Mouse (Mus musculus) myocyte (in vitro differentiated cells): Measurements from ENCODE around the gene Csnk2b.

Experiments
- CEBPB ChIP-seq: IDR thresholded peaks from 2 replicates; pipeline ENCODE4 v1.6.1; 2011; ENCODE audit warnings: mild to moderate bottlenecking, moderate library complexity; ENCODE audit not compliant: poor library complexity, insufficient read depth, severe bottlenecking
- E2F4 ChIP-seq: IDR thresholded peaks from one replicate; pipeline ENCODE4 v1.6.1; 2011; ENCODE audit warnings: mild to moderate bottlenecking, control low read depth, moderate library complexity; ENCODE audit not compliant: insufficient read depth
- MAX ChIP-seq: IDR thresholded peaks from one replicate; pipeline ENCODE4 v1.6.1; 2011; ENCODE audit warnings: low read depth, mild to moderate bottlenecking, control low read depth
- MYOD1 ChIP-seq, 3 experiments: IDR thresholded peaks; one replicate each; pipeline ENCODE4 v1.6.1; 2011; ENCODE audit warnings: control low read depth in 2 of 3, low read depth in 2 of 3, mild to moderate bottlenecking in 2 of 3, moderate library complexity in 1 of 3; ENCODE audit not compliant: insufficient read length in 2 of 3, control insufficient read depth in 1 of 3
- POLR2A ChIP-seq: IDR thresholded peaks from one replicate; pipeline ENCODE4 v1.6.1; 2011; ENCODE audit warnings: low read depth, mild to moderate bottlenecking, control low read depth, moderate library complexity; ENCODE audit not compliant: insufficient read length
- USF1 ChIP-seq: IDR thresholded peaks from one replicate; pipeline ENCODE4 v1.6.1; 2011; ENCODE audit warnings: low read depth, mild to moderate bottlenecking, control low read depth, moderate library complexity

DNA sequence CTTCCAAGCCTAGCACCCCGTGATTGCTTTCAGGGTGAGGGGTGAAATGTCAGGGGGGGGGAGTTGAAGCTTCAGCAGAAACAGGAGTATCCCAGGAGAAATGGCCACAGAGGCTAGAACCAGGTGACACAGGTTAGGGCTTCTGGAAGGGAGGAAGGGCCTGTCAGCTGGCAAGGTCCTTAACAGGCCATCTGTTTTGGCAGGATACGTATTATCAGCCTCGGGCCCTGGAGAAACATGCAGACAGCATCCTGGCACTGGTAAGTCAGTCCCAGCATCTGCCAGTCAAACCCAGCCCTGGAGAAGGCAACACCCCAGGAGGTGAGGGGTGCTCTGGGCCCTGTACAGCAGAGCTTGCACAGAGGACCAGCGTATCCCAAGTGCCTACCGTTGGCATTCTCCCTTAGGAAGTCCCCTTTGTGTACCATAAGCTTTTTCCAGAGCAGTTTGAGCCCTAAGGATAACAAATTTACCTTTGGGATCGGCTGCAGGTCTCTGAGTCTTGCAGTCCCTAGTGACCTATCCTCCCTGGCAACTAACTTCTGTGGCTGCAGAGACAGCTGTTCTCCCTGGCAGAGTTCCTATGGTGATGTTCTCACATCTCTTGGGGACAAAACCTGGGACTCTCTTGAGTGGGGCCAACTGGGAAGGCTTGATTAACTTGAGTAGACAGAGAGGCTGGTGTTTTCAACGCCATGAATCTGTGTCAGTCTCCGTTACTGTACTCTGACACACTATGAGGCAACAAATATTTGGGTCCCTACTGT is 31.5 kb downstream of the Csnk2b start:
- no peak for TF ChIP-seq CEBPB
- TF ChIP-seq POLR2A: no peak
- TF ChIP-seq USF1: no peak
- no peak for TF ChIP-seq MAX
- TF ChIP-seq MYOD1 (IDR thresholded peaks at IDR 0.05; ENCODE audit: control insufficient read depth in 1 of 3, insufficient read length in 2 of 3, low read depth in 2 of 3): peak in 2 of 3 experiments; percentile 25 to 28
- TF ChIP-seq E2F4: no peak
